Mouse (Mus musculus): Measurements from ENCODE around the gene Fstl3.

- TF ChIP-seq CTCF (IDR thresholded peaks at IDR 0.05; ENCODE audit: low read depth), result no peak
- TF ChIP-seq EP300 (IDR thresholded peaks at IDR 0.05; ENCODE audit: low read depth), result no peak
Measured at GRCm38 (mm10) chr10:79818225-79818624, 41.2 kb downstream of the Fstl3 start.

Data from liver, postnatal 0 days (tissue).